Mouse (Mus musculus) skeletal muscle tissue, adult 2 months (tissue): ENCODE data around the gene Adat2.

Experiments used
- DNase-seq: peaks from one replicate; pipeline ENCODE4 v3.0.0-alpha.2; 2012; ENCODE audit warnings: low read depth, low spot score

Adat2 gene

DNA sequence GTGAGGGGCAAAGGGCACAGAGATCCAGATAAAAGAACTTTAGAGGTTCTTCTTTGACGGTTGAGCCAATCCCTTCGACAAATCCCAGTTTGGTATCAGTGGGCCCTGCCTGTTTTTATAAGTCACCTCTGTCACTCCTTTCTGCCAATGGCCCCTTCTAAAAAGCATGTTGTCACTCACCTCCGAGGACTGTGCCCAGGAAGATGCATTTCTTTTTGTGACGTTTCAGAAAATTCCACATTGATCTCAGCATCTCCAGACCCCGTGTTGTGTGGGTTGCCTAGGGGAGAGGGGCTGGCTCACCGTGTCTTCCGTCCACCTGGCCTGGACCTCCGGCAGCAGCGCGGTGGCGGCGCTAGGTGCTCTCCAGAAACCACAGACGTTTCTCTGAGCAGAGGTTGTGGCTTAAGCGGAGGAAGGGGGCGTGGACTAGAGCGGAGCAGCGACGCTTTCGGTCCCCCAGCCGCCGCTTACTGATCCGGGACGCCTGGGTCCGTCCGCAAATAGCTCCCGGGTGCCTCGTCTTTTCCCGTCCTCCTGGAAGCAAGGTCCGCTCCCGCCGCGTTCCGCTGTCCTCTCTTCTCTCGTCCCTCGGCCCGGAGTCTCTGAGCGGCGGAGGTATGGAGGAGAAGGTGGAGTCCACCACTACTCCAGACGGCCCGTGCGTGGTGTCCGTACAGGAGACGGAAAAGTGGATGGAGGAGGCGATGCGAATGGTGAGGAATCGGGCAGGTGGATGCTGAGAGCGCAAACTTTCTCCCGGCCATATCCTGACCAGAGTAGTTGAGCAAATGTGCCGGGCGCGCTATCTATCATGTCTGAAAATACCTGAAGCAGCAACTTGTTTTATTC lies at the start of gene Adat2, which contains the start of gene Pex3:
Adat2 (plus strand) TSS at position 249 of the 852 bp plus-strand sequence.
Pex3 (minus strand) TSS at position 497 of the 852 bp plus-strand sequence.
- peak; percentile 81 for DNase-seq

DNA sequence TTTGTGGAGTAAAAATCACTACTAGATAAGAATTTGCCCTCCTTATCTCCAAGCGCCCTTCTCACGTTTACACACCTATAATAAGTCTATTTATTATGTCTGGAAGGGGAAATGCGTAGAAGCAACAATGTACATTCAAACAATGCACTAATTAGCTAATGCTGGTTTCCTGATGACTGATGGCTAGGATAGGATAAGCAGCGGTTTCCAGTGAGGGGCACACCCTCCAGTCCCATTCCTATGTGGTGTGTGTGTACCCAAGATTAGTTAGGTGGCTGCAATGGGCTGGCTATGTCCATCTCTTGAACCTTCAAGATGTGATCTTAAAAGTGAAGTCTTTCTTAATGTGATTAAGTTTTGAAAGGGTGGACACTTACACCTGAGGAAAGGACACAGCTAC lies 30.8 kb upstream of the Adat2 start:
- DNase-seq: no peak

DNA sequence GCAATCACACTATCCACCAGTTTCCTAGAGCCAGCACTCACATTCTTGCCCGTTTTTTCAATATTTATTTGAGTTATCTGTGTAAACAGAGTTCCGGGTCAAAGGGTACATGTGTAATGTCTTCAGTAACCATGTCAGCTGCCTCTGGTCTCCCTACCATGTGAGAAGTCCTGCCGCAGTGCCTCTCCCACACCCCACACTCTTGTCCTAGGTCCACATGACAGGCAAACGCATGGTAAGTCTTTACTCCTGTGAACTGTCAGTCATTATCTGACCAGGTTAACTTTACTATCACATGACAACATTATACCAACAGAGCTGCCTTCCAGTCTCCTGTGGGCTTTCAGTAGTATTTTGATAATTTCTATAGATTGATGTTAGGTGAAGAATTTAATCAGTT lies 24.5 kb upstream of the Adat2 start:
- no peak for DNase-seq

DNA sequence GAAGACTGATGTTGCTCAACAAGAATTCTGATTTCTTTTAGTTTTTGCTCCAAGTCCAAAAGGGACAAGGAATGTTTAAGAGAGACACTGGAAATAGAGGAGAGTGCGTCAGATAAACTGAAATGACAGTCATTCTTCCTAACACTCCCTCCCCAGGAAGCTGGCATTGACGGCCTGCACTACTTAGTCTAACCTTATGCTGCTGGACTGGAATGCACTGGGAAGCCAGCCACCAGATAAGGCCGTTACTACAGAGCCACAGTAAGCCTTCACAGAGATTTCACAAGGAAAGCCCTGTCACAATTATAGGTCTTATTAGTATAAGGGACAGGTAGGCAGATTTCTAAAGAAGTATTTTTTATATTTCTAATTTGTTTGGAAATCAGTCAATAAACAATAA lies 17.9 kb upstream of the Adat2 start:
- no peak for DNase-seq

DNA sequence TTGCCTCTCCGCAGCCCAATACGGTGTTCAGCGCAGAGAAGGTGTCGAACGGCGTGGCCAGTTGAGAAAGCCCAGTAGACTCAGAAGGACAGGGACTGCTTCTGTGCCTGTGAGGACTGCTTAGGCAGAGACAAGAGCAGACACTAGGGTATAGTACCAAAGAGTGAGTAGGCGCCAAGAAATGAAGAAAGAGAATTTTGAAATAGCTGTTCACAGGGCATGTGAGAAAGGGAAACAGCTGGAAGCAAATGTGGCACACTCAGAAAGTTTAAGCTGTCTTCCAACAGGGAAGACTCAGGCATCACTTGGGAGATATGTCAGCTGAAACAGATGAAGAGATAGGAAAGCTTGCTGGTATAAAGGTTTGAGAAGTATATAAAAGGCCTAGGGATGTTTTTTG lies 16.0 kb upstream of the Adat2 start:
- no peak for DNase-seq

DNA sequence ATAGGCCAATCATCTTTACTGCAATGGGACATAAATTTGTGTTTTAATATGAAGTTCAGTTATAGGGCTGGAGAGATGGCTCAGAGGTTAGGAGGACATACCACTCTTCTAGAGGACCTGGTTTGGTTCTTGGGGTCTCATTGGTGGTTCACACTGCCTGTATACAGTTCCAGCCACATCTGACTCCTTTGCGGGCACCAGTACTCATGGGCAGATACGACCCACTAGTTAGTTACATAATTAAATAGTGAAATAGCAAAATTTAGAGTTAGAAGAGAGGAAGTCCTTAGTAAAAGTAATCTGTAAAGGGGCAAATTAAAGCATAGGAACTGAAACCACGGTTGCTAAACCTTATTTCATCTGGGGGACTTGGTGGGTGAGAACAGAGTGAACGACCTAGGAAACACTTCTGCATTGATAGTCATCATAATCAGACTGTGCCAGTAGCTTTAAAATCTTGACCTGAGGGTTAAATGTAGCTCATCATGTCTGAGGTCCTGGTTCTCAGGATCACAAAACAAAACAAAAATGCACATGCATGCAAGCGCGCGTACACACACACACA lies 12.8 kb upstream of the Adat2 start:
- DNase-seq: no peak

DNA sequence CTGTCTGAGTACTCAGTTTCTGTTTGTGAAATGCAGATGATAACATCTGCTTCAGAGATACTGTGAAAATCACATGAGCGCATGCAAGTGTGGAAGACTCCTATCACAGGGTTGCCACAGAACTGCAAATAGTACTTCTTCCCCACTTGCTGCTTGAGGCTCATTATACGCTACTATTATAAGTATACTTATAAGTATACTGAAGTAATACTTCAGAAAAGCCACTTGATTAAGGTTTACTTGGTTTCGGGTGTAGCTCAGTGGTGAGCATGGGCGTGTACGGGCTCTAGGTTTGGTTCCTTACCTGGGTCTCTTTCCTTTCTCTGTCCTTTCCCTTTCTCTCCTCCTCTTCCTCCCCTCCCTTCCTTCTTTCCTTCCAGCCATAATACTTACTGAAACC lies 11.0 kb upstream of the Adat2 start:
- DNase-seq: no peak

DNA sequence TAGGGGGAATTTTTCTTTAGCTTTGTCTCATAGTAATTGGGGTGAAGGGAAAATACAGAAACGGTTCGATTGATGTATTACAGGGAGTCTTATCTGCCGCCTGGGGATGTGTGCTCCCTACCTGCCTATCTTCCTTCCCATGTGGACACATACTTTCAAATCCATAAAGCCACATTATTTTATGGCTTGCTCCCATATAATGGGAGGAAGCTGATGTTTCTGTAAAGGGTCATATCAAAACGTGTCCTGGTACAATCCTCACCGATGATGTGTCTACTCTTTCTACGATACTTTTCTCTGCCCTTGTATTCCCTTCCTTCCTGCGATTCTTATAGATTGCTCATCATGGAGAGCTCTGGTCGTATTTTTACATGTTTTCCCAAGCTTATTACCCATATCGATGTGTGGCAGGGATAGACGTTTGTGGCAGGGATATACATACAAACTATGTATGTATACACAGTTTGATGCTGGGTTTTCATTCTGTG lies 848 bp downstream of the Adat2 start:
- DNase-seq: no peak

DNA sequence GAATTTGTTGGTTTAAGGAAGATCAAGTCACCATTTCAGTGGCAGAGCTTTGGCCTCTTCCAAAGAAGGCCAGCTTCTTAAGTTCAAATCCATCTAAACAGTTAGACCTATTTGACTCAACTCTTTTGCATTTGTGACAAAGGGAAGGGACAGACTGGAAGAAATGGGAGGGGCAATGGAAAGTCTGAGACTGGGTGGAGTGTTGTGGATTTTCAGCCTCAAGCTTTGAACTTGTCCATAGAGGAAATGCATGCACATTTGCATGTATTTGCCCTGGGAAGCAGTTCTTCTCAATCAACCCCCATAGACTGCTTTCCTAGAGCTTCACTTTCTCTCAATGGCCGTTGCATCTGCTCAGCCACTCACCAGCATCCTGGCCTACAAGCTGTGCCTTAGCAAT lies 1.6 kb downstream of the Adat2 start:
- no peak for DNase-seq

DNA sequence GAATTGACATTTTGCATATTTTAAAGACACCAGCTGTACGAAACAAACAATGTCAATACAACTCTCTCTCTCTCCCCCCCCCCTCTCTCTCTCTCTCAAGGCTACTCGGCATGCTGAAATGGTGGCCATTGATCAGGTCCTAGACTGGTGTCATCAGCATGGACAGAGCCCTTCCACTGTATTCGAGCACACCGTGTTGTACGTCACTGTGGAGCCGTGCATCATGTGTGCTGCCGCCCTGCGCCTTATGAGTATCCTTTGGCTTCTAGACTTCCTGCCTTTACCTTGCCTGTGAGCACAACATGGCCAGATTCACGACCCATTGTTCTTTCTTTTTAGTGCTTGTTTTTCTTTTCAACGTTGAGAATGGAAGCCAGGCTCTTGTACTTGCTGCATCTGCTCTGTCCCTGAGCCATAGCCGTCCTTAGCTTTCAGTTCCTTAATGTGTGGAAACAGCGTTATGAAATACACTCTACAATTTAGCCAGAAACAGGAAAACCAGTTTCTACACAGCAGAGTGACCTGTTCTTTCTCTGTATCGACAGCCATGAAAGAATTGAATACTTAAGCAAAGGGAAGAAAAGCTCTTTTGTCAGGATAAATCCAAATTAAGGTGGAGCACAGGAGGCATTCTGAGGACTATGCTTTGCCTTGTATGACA lies 7.5 kb downstream of the Adat2 start:
- no peak for DNase-seq

DNA sequence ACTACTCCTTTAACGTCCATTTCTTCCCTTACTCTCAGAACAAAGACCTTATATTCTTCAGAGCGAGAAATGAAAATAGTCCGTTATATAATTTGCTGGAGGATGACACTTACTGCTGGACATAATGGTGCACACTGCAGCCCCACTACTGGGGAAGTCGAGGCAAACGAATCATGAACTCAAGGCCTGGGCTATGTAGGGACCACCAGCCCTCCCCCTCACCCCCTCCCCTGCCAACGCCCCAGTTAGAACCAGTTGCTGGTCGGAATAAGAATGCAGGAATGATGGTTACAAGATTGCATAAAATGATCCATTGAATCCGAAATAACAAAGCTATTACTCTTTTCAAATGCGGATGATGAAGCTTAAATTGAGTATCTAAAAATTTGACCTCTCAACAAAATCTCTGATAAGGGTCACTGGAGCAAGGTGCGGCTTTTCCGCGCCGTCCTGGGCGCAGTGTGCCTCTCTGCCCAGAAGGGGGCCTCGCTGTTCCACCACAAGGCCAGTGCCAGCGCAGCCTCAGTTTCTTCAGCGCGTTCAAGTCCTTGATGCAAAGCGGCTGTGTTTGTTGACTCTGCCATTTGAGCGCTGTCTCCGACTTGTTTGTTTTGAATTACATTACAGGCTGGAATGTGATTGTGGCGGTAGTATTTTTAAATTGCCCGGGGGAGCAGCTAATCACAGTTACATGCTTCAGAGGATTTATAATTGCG lies 11.8 kb downstream of the Adat2 start:
- DNase-seq: peak; percentile 36

DNA sequence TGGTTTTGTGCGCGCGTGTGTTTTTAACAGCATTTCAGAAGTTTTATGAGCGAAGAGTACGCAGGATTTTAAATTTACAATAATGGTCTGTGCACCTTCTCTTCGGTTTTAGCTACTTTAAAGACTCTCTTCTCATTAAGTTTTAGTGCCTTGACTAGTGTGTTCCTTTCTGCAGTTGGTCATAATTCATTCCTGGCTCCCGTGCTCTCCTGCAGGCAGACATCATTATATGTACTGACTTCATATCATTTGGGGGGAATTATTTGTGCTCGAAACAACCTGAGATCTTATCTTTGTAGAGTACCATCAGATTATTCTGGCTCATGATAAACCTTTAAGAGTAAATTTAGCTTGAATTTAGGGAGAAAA lies 12.4 kb downstream of the Adat2 start:
- DNase-seq: no peak

DNA sequence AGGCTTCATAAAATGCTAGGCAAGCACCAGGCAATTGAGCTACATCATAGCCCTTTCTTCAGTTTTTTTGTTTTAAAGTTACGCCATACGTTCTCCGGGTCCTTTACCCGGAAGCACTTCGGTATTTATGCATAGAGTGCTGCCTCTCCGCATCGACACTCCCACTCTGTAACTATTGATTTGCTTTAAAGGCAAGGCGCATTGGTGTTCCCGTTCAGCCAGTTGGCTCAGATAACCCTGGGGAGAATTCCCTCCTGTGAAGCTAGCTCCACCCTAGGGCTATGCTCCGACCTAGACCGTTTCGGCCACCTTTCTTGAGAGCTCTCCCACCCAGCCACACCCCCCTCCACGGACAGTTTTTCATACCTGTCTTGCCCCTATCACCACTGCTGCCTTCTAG lies 13.7 kb downstream of the Adat2 start:
- DNase-seq: no peak

DNA sequence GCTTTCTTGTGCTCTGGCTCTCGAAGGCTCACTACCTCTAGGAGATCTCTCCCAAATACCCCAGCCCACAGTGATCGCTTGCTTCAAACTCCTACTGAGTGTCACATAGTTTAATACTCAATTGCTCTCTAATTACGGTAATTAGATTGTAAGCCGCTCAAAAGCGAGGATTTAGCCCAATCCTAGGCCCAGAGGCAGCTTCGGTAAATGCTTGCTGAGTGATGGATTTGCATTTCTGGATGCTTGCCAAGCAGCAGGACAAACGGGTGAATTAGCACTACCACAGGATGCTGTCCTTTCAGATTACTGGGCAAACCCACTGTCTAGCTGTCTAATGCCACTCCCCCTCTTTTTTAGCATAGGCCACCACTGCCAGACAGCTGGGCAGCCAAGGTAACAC lies 17.1 kb downstream of the Adat2 start:
- no peak for DNase-seq

DNA sequence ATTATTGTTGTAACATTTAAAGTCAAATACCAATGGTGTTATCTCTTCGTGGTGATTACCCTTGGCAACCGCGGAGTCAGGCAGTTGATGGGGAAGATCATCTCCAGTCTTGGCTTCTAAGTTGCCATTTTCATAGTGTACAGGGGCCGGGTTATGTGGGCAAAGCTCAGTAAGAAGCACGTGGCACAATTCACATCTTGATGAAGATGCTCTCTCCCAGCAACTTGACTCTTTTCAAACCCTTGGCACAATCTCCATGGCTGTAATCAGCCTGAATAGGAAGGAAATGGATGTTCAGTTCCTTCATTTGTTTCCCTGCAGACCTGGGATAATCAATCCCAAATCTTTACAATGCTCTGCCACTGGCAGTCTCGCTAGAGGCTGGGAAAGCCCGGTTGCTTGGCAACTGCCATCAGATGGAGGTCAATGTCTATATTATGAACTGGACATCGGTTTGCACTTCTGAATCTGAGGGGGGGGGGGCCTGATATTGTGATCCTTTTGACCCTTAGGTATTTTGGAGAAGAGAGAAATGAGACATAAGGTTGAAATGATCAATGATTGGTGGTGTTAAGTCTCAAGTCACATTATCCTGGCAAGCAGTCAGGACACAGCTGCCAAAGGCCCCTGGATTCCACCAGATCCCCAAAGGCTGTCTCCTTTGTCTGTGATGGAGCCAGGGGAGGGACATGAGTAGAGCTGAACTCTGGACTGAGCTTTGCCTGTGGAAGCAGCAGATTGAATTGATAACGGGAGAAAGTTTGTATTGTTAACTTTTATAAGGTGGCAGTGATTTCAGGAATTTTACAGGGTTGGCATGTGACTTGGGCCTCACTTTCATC lies 18.2 kb downstream of the Adat2 start:
- DNase-seq: no peak

DNA sequence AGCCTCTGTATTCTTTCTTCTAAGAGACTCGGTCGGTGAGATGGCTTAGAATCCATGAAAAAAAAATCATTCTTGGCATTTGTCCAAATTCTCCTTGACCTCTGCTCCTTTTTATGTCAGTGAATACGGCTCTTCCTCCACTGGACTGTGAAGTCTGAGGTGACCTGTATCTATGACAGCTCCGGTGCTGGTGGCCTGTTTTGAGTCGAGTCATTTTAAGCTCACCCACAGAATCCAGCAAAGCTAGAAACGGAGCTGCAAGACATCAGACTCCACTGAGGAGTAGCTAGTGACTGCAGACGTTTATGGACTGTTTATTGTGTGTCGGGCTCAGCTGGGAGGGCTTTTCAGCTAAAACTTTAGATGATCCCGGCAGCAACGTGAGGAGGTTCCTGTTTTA lies 19.3 kb downstream of the Adat2 start:
- DNase-seq: peak; percentile 13

DNA sequence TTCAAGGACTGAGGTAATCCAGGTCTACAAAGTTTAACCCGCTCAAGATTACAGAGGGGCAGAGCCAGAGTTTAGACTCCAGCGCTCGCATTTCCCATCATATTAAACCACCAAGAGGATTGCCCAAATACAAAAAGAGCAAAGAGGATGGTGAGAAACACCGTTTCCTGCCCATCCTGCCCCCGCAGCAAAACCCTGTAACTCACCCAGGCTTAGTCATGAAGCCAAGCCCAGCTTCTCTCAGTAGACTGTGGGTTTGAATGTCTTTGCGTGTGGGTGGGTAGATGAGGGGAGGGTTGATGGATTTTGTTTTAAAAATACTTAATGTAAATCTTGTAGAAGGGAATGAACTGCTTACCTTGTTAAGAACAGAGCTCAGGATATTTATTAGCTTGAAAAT lies 19.7 kb downstream of the Adat2 start:
- DNase-seq: no peak

DNA sequence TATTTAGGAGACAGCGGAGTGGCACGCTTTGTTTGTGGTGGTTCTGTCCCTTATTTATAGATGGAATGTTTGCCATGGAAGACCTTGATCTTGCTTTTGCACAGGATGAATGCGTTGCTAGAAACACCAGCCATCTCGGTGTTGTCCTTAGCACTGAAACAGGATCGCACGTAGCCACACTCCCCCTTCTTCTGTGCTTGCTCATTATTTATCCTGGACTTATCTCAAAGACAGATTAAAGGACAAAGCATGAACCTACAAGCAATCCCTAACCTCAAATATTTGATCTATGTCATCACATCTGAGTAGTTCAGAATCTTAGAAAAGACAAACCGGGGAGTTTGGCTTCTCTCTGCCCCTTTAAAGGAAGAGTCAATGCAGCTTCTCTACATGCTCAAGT lies 24.4 kb downstream of the Adat2 start:
- DNase-seq: no peak

DNA sequence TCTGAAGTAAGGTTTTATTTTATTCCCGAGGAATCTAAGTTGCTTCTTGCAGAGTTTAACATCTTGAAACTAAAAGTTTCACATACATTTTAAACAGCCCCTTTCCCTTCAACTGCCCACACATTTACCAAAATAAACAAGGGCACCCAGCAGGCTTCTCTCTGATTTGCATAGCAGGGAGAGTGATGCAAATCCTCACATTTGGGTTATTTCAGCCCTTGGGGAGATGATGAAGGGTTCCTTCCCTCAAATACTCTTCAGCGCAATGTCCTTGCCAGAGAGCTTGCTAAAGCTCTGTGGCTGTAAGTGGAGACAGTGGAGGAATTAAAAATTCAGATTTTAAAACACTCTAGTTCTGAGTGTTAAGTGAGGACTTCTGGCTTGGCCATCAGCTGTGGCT lies 35.2 kb downstream of the Adat2 start:
- no peak for DNase-seq

DNA sequence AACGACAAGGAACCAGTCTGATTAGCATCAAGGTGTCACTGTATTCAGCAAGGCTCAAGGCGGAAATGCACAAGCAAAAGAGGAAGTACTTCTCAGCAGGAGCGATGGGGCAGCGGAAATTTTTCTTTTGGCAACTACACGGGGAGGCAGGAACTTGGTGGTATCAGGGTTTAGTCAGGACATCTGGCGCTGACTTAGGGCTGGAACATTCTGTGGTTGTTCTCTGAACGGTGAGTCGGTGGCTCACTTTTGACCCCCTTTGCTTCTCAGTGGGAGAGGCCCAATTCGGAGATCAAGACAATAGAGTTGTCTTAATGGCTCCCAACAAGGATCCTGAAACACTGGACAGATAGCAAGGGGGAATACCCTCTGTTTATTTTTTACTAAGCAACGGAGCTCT lies 39.5 kb downstream of the Adat2 start:
- DNase-seq: no peak

DNA sequence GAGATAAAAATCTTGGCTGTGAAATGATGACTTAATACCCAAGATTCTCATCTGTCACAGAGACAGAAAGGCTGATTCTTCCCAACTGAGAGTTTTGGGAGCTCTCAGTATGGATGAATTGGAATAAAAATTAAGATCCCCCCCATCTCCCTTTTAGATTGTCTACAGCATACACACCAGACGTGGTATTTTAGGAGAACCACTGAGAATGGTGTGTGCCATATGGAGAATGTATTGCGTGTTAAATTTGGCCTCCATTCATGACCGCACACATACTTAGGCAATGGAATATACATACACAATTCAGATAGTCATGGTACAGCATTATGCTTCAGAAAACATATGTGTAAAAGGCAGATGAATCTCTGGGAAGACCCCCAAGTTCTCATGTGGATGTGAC lies 40.8 kb downstream of the Adat2 start:
- no peak for DNase-seq
